Mouse (Mus musculus) heart, postnatal 0 days (tissue): ENCODE measurements around the gene Itk.

Experiments used
- CTCF ChIP-seq: IDR thresholded peaks from 2 replicates; pipeline ENCODE4 v1.5.1; 2016; ENCODE audit warnings: antibody characterized with exemption, control low read depth, low read depth
- EP300 ChIP-seq: IDR thresholded peaks from 2 replicates; pipeline ENCODE4 v1.6.1; 2016; ENCODE audit warnings: antibody characterized with exemption, low read depth

DNA sequence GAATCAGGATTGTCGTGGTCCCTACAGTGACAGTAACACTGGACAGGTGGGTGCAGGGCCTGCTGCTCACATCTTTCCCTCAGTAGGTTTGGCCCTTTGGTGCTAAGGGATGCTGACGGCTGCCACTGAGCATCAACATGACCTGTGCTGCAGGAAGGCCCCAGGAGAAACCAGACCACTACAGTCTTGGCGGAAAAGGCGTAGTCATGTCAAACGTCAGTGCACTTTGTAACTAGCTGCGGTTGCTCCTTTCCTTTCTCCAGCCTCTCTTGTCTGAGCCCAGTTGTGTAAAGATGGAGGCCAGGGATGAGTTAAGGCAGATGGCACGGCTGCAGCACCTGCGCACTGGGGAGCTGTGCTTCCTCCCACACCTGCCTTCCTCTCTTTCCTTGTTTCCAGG, 14.3 kb downstream of the Itk start:
- TF ChIP-seq CTCF (no peak), EP300 (no peak)
